Mouse (Mus musculus) stomach, postnatal 0 days (tissue): ENCODE measurements at regions not wholly inside any gene's neighbourhood (a gene's known extent, or its start where the extent isn't known, plus 50 kb on each side); places are given as distances from the start of the nearest gene placed in this dataset.

Source experiments
- ATAC-seq: fragments of 200-750 bp; cut with Nextera tagmentation; 2 replicates; pipeline ENCODE4 v1.8.0; 2017; ENCODE audit not compliant: low FRiP score, low TSS enrichment
- DNase-seq: peaks from one replicate; pipeline ENCODE4 v3.0.0-alpha.2; 2016; ENCODE audit warnings: low spot score
- H3K27ac ChIP-seq: fragments of 300-500 bp; sonication (generic); replicated peaks from 2 replicates; pipeline ENCODE4 v1.5.1; 2014; ENCODE audit warnings: mild to moderate bottlenecking, control low read depth
- H3K27me3 ChIP-seq: fragments of 300-500 bp; sonication (generic); 2 replicates; pipeline ENCODE4 v1.6.1; 2014; ENCODE audit warnings: low read length; ENCODE audit not compliant: control insufficient read depth, insufficient read depth
- H3K36me3 ChIP-seq: fragments of 300-500 bp; sonication (generic); 2 replicates; pipeline ENCODE4 v1.6.1; 2014; ENCODE audit warnings: low read length, mixed read lengths; ENCODE audit not compliant: control insufficient read depth, insufficient read depth
- H3K4me1 ChIP-seq: fragments of 300-500 bp; sonication (generic); replicated peaks from 2 replicates; pipeline ENCODE4 v1.6.1; 2014; ENCODE audit warnings: antibody characterized with exemption; ENCODE audit not compliant: control insufficient read depth, insufficient read depth
- H3K4me2 ChIP-seq: fragments of 300-500 bp; sonication (generic); replicated peaks from 2 replicates; pipeline ENCODE4 v1.6.1; 2014; ENCODE audit warnings: low read depth, mild to moderate bottlenecking, control low read depth, moderate library complexity
- H3K4me3 ChIP-seq: fragments of 300-500 bp; sonication (generic); 2 replicates; pipeline ENCODE4 v1.5.1; 2014; ENCODE audit warnings: low read depth, low read length, control low read depth
- H3K9ac ChIP-seq: fragments of 300-500 bp; sonication (generic); 2 replicates; pipeline ENCODE4 v1.6.1; 2014; ENCODE audit warnings: mild to moderate bottlenecking, low read length, control low read depth, mixed read lengths
- H3K9me3 ChIP-seq: fragments of 300-500 bp; sonication (generic); 2 replicates; pipeline ENCODE4 v1.6.1; 2016; ENCODE audit warnings: low read length; ENCODE audit not compliant: control insufficient read depth
- CTCF ChIP-seq: IDR thresholded peaks from 2 replicates; pipeline ENCODE4 v1.5.1; 2016; ENCODE audit warnings: antibody characterized with exemption, low read depth, mild to moderate bottlenecking, moderate library complexity
- EP300 ChIP-seq: optimal IDR thresholded peaks from 2 replicates; pipeline ENCODE3; 2016; ENCODE audit warnings: antibody characterized with exemption
- WGBS: fragments of 180-500 bp; shearing (Covaris S2); extraction: QIAGEN DNeasy Blood & Tissue Kit; methylation state at CpG from one replicate; pipeline ENCODE4 v1.1.7; 2014; 5-methylcytosine and 5-hydroxymethylcytosine counted together

- 80% methylated on average over 4 of the region's 4 CpGs for WGBS
- Histone ChIP-seq H3K27ac (no peak overlapping the region), H3K4me2 (no peak overlapping the region), H3K9me3 (no peaks in the 10 kb centered on the region), H3K36me3 (no peaks in the 10 kb centered on the region), H3K4me3 (no peak overlapping the region), H3K4me1 (no peaks in the 10 kb centered on the region), H3K9ac (no peak overlapping the region), H3K27me3 (no peaks in the 10 kb centered on the region)
- DNase-seq: no peak
- no peak for ATAC-seq
- TF ChIP-seq EP300 (no peak), CTCF (no peak)
Observed at GRCm38 (mm10) chr1:81581208-81581607, 504.5 kb downstream of the Nyap2 start.

GRCm38 (mm10) chr1:81587780-81588307 is 511.1 kb downstream of the Nyap2 start:
- TF ChIP-seq CTCF: no peak
- no peak for TF ChIP-seq EP300
- Histone ChIP-seq H3K4me1 (no peaks in the 10 kb centered on the region), H3K4me3 (no peak overlapping the region), H3K4me2 (no peak overlapping the region), H3K36me3 (no peaks in the 10 kb centered on the region), H3K27me3 (no peaks in the 10 kb centered on the region), H3K9ac (no peak overlapping the region), H3K27ac (no peak overlapping the region), H3K9me3 (no peaks in the 10 kb centered on the region)
- 83% methylated on average over 11 of the region's 11 CpGs for WGBS
- no peak for ATAC-seq
- no peak for DNase-seq

- DNase-seq: peak; percentile 20
- TF ChIP-seq EP300: no peak
- peak; percentile 67 for TF ChIP-seq CTCF
- no peak overlapping the region for H3K9ac ChIP-seq
- H3K4me2 ChIP-seq: no peak overlapping the region
- no peaks in the 10 kb centered on the region for H3K9me3 ChIP-seq
- no peaks in the 10 kb centered on the region for H3K36me3 ChIP-seq
- no peak for ATAC-seq
- no peaks in the 10 kb centered on the region for H3K27me3 ChIP-seq
- 88% methylated on average over 5 of the region's 5 CpGs for WGBS
- H3K4me3 ChIP-seq: no peak overlapping the region
- no peaks in the 10 kb centered on the region for H3K4me1 ChIP-seq
- no peak overlapping the region for H3K27ac ChIP-seq
Observed at GRCm38 (mm10) chr1:81591623-81592022, 514.9 kb downstream of the Nyap2 start.

- TF ChIP-seq EP300: no peak
- no peak for TF ChIP-seq CTCF
- Histone ChIP-seq H3K27me3 (no peaks in the 10 kb centered on the region), H3K4me2 (peak overlapping the region; percentile 67), H3K9ac (peak overlapping the region; percentile 51), H3K4me1 (no peaks in the 10 kb centered on the region), H3K4me3 (peak overlapping the region; percentile 38), H3K36me3 (no peaks in the 10 kb centered on the region), H3K27ac (no peak overlapping the region; the same call in 1 of the 2 replicates), H3K9me3 (no peaks in the 10 kb centered on the region)
- WGBS: 5% methylated on average over 19 of the region's 19 CpGs
- DNase-seq (peak; percentile 31), ATAC-seq (peak; percentile 72; the same call in 1 of the 2 replicates)
Observed at GRCm38 (mm10) chr1:81593280-81594182, 516.8 kb downstream of the Nyap2 start.

- WGBS: 12% methylated on average over 5 of the region's 5 CpGs
- DNase-seq (no peak), ATAC-seq (no peak)
- Histone ChIP-seq H3K27me3 (no peaks in the 10 kb centered on the region), H3K4me3 (peak overlapping the region; percentile 38), H3K36me3 (no peaks in the 10 kb centered on the region), H3K9me3 (no peaks in the 10 kb centered on the region), H3K27ac (no peak overlapping the region), H3K9ac (no peak overlapping the region; the same call in 1 of the 2 replicates), H3K4me1 (no peaks in the 10 kb centered on the region), H3K4me2 (peak overlapping the region; percentile 67)
- no peak for TF ChIP-seq CTCF
- TF ChIP-seq EP300: no peak
Observed at GRCm38 (mm10) chr1:81594183-81594515, 517.4 kb downstream of the Nyap2 start.

GRCm38 (mm10) chr1:81594606-81595005 is 517.9 kb downstream of the Nyap2 start:
- Histone ChIP-seq H3K9ac (no peak overlapping the region), H3K4me2 (no peak overlapping the region), H3K4me1 (no peaks in the 10 kb centered on the region), H3K36me3 (no peaks in the 10 kb centered on the region), H3K27ac (no peak overlapping the region), H3K27me3 (no peaks in the 10 kb centered on the region), H3K4me3 (no peak overlapping the region), H3K9me3 (no peaks in the 10 kb centered on the region)
- ATAC-seq (no peak), DNase-seq (no peak)
- TF ChIP-seq CTCF: no peak
- TF ChIP-seq EP300: no peak
- 24% methylated on average over 3 of the region's 3 CpGs for WGBS
